Mouse (Mus musculus) forebrain, embryonic 13.5 days (tissue): ENCODE results near the gene Cdrt4. TPM values are rescaled to one million over a fixed set of nuclear protein-coding genes. Genes with fewer than 3 reads are reported as not detected.

Experiments
- ATAC-seq: fragments of 200-750 bp; cut with Nextera tagmentation; 2 replicates; pipeline ENCODE4 v1.8.0; 2017
- H3K27ac ChIP-seq: fragments of 300-500 bp; sonication (generic); 2 replicates; pipeline ENCODE4 v1.5.1; 2015; ENCODE audit warnings: inconsistent platforms, mild to moderate bottlenecking, moderate library complexity
- H3K27me3 ChIP-seq: fragments of 300-500 bp; sonication (generic); 2 replicates; pipeline ENCODE4 v1.6.1; 2015; ENCODE audit warnings: mild to moderate bottlenecking, inconsistent platforms
- H3K36me3 ChIP-seq: fragments of 300-500 bp; sonication (generic); 2 replicates; pipeline ENCODE4 v1.6.1; 2015; ENCODE audit warnings: mild to moderate bottlenecking, inconsistent platforms; ENCODE audit not compliant: poor library complexity, severe bottlenecking
- H3K4me1 ChIP-seq: fragments of 300-500 bp; sonication (generic); 2 replicates; pipeline ENCODE4 v1.6.1; 2015; ENCODE audit warnings: inconsistent platforms
- H3K4me2 ChIP-seq: fragments of 300-500 bp; sonication (generic); 2 replicates; pipeline ENCODE4 v1.6.1; 2015; ENCODE audit warnings: inconsistent platforms, mild to moderate bottlenecking, moderate library complexity
- H3K4me3 ChIP-seq: fragments of 300-500 bp; sonication (generic); 2 replicates; pipeline ENCODE4 v1.5.1; 2015; ENCODE audit warnings: mild to moderate bottlenecking, inconsistent platforms
- H3K9ac ChIP-seq: fragments of 300-500 bp; sonication (generic); 2 replicates; pipeline ENCODE4 v1.6.1; 2015; ENCODE audit warnings: mild to moderate bottlenecking, inconsistent platforms
- H3K9me3 ChIP-seq: fragments of 300-500 bp; sonication (generic); replicated peaks from 2 replicates; pipeline ENCODE4 v1.6.1; 2016; ENCODE audit warnings: inconsistent platforms
- WGBS: fragments of 180-500 bp; shearing (Covaris S2); methylation state at CpG from one replicate; pipeline ENCODE4 v1.1.7; 2015; 5-methylcytosine and 5-hydroxymethylcytosine counted together
- polyA plus RNA-seq: library from polyadenylated mRNA; unstranded; fragments of >200 nt; fragmentation: Nextera tagmentation; extraction: Ambion mirVana; gene quantifications from 2 replicates; pipeline ENCODE4 v1.2.1, GENCODE M21; 2015

Gene Cdrt4
- not detected in 2 replicates for polyA plus RNA-seq

GRCm38 (mm10) chr11:62951012-62951411, at the start of gene Cdrt4:
Gene Cdrt4, plus strand, starts transcription at chr11:62951193.
- H3K27me3 ChIP-seq: no peaks in the 10 kb centered on the region
- H3K4me2 ChIP-seq: no peak within 1 kb of the TSS
- no peak within 1 kb of the TSS for H3K9ac ChIP-seq
- WGBS: 79% methylated on average over 3 of the region's 3 CpGs
- no peak within 1 kb of the TSS for H3K27ac ChIP-seq
- H3K4me3 ChIP-seq: no peak within 1 kb of the TSS
- H3K9me3 ChIP-seq: no peaks in the 10 kb centered on the region
- no peaks in the 10 kb centered on the region for H3K36me3 ChIP-seq
- no peaks in the 10 kb centered on the region for H3K4me1 ChIP-seq
- ATAC-seq: no peak

DNA sequence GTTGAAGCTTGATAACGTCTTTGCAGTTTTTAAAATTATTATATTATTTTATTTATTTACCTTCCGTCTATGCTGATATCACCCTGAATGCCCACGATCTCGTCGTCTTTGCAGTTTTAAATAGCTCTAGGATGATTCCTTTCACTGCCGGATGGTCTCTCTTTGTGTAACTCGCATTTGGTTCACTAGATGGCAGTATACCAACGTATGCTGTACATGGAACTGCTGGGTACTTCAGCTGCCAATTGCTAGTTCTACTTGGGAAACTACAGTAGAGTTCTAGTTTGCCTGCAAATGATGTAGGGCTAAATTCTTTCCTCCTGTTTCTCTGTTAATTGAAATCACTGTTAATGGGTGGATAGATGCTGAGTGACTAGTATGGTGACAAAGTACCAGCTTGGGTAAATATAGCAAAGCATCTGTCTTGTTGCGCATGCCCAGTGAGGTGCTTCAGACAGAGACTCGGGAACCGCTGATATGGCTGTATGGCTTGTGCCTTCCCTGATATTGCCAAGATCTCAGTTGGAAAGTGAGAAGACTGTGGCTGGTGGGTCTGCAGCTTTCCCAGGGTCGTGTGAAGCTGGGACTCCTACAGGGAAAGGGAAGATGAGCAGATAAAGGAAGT, 49.2 kb upstream of the Cdrt4 start:
- no peak overlapping the region for H3K4me2 ChIP-seq
- WGBS: 37% methylated on average over 12 of the region's 12 CpGs
- H3K27me3 ChIP-seq: no peaks in the 10 kb centered on the region
- no peak overlapping the region for H3K9ac ChIP-seq
- H3K9me3 ChIP-seq: no peaks in the 10 kb centered on the region
- no peaks in the 10 kb centered on the region for H3K36me3 ChIP-seq
- no peak overlapping the region for H3K27ac ChIP-seq
- peak; percentile 70 for ATAC-seq
- no peak overlapping the region for H3K4me3 ChIP-seq
- no peaks in the 10 kb centered on the region for H3K4me1 ChIP-seq

DNA sequence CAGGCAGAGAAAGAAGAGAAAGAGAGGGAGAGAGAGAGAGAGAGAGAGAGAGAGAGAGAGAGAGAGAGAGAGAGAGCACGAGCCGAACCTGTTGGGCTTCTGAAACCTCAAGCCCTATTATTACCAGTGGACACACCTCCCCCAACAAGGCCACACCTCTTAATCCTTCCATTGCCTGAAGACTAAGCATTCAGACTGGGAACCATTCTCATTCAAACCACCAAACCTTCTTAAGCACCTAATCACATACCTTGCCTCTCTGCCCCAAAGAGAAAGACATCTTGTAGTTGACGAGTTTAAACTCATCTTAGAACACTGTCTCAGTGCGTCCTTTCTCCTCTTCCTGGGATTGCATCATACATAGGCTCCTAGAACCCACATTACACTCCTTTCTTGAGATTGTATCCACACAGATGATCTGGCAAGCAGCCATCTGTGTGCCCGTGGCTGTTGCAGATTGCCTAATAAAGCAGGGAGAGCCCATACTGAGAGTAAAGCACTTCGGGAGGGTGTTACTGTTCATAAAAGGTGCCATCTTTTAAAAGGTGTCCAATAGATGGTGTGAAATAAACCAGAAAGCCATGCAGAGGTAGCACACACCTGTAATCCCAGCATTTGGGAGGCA, 47.0 kb upstream of the Cdrt4 start:
- 47% methylated on average over 4 of the region's 6 CpGs for WGBS
- no peak for ATAC-seq
- no peaks in the 10 kb centered on the region for H3K27me3 ChIP-seq
- H3K4me1 ChIP-seq: no peaks in the 10 kb centered on the region
- H3K4me3 ChIP-seq: no peak overlapping the region
- no peak overlapping the region for H3K9ac ChIP-seq
- no peaks in the 10 kb centered on the region for H3K9me3 ChIP-seq
- H3K4me2 ChIP-seq: no peak overlapping the region
- no peak overlapping the region for H3K27ac ChIP-seq
- H3K36me3 ChIP-seq: no peaks in the 10 kb centered on the region

GRCm38 (mm10) chr11:62909720-62910306, 41.2 kb upstream of the Cdrt4 start:
- Histone ChIP-seq H3K4me1 (peaks cover 5% of the 10 kb centered on the region), H3K36me3 (no peaks in the 10 kb centered on the region), H3K27ac (no peak overlapping the region), H3K9me3 (no peaks in the 10 kb centered on the region), H3K4me2 (no peak overlapping the region), H3K9ac (no peak overlapping the region), H3K27me3 (no peaks in the 10 kb centered on the region), H3K4me3 (no peak overlapping the region)
- 77% methylated on average over 3 of the region's 3 CpGs for WGBS
- ATAC-seq: no peak

- ATAC-seq: no peak
- no peaks in the 10 kb centered on the region for H3K36me3 ChIP-seq
- no peak overlapping the region for H3K27ac ChIP-seq
- no peaks in the 10 kb centered on the region for H3K9me3 ChIP-seq
- H3K4me3 ChIP-seq: no peak overlapping the region
- H3K9ac ChIP-seq: no peak overlapping the region
- peaks cover 5% of the 10 kb centered on the region for H3K4me1 ChIP-seq
- H3K4me2 ChIP-seq: no peak overlapping the region
- no peaks in the 10 kb centered on the region for H3K27me3 ChIP-seq
- WGBS: 38% methylated on average over 8 of the region's 8 CpGs
Measured at GRCm38 (mm10) chr11:62911362-62911761, 39.6 kb upstream of the Cdrt4 start.

DNA sequence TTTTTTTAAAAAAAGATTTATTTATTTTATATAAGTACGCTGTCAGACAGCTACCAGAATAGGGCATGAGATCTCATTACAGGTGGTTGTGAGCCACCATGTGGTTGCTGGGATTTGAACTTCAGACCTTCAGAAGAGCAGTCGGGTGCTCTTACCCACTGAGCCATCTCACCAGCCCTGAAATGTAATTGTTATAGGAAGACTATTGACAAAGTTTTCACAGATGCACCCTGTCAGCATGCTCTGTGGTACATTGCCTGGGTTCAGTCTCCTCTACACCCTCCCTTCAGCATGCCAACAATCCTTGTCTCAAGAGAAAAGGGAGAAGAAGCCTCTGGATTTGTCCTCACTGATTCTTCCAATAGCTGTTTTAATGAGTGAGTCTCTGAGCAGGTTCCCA, 37.9 kb upstream of the Cdrt4 start:
- Histone ChIP-seq H3K4me3 (no peak overlapping the region), H3K9me3 (no peaks in the 10 kb centered on the region), H3K9ac (no peak overlapping the region), H3K4me2 (no peak overlapping the region), H3K4me1 (peaks cover 10% of the 10 kb centered on the region), H3K27ac (no peak overlapping the region), H3K27me3 (no peaks in the 10 kb centered on the region), H3K36me3 (no peaks in the 10 kb centered on the region)
- 96% methylated on average over 2 of the region's 2 CpGs for WGBS
- ATAC-seq: no peak

DNA sequence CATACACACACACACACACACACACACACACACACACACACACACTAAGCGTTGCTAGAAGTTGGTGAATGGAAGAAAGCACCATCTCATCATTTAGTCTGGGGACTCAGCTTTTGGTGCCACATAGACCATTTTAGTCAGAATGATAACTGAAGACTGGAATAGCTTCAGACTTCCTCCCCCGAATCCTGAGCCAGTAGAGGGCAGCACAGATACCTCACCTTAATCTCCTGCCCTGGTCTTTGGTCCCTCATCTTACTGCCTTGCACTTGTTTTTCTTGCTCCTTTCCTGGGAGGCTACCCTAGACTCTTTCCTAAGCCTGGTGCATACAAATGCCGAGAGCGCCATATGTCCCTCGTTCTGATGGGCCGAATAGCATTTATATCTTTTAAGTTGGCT, 36.5 kb upstream of the Cdrt4 start:
- 64% methylated on average over 6 of the region's 6 CpGs for WGBS
- no peak for ATAC-seq
- no peak overlapping the region for H3K9ac ChIP-seq
- no peaks in the 10 kb centered on the region; the same call in 1 of the 2 replicates for H3K9me3 ChIP-seq
- no peak overlapping the region for H3K27ac ChIP-seq
- no peak overlapping the region for H3K4me2 ChIP-seq
- H3K4me1 ChIP-seq: peaks cover 10% of the 10 kb centered on the region
- no peaks in the 10 kb centered on the region for H3K27me3 ChIP-seq
- no peaks in the 10 kb centered on the region for H3K36me3 ChIP-seq
- H3K4me3 ChIP-seq: no peak overlapping the region

- 94% methylated on average over 2 of the region's 2 CpGs for WGBS
- Histone ChIP-seq H3K4me1 (peaks cover 10% of the 10 kb centered on the region), H3K9ac (no peak overlapping the region), H3K9me3 (no peaks in the 10 kb centered on the region; the same call in 1 of the 2 replicates), H3K4me3 (no peak overlapping the region), H3K27me3 (no peaks in the 10 kb centered on the region), H3K4me2 (no peak overlapping the region), H3K27ac (no peak overlapping the region), H3K36me3 (no peaks in the 10 kb centered on the region)
- ATAC-seq: no peak
Measured at GRCm38 (mm10) chr11:62915486-62915885, 35.5 kb upstream of the Cdrt4 start.

- no peak for ATAC-seq
- H3K9me3 ChIP-seq: no peaks in the 10 kb centered on the region; the same call in 1 of the 2 replicates
- H3K27ac ChIP-seq: no peak overlapping the region
- no peaks in the 10 kb centered on the region for H3K27me3 ChIP-seq
- H3K4me3 ChIP-seq: no peak overlapping the region
- 47% methylated on average over 2 of the region's 2 CpGs for WGBS
- H3K36me3 ChIP-seq: no peaks in the 10 kb centered on the region
- no peak overlapping the region for H3K4me2 ChIP-seq
- no peak overlapping the region for H3K9ac ChIP-seq
- H3K4me1 ChIP-seq: peaks cover 5% of the 10 kb centered on the region; the same call in 1 of the 2 replicates
Measured at GRCm38 (mm10) chr11:62916765-62917164, 34.2 kb upstream of the Cdrt4 start.

DNA sequence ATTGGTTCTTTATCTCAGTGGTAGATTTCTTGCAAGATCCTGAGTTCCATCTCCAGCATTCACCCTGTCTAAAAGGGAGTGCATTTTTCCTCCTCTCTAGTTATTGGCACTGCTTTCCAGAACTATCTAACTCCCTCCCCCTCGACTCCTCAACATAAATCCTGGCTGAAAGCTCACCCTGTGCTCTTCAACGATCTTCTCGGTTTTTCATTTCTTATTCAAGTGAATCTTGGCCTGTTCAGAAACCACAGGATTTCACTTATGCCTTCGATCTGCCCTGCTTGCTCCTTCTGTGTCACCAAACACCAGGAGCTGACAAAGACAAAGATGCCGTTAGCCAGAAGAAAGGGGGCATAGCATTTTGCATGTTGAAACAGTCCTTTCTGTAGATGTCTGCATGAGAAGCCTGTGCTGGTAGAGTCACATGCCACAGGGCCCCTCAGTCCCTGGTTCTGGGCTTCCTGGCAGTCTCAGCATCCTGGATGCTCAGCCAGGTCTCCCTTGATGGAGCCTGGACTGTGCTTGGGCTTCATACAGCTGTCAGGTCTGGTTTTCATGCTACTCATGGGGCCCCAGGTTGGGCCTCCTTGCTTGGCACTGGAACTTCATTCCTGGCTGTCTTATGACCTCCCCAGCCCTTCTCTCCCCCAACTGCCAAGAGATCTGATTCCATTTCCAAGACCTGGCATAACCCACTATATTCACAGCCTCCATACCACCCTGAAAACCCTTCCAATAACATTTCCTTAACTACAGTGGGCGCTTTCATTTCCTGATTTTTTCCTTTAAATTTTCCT, 30.8 kb upstream of the Cdrt4 start:
- Histone ChIP-seq H3K4me2 (peak overlapping the region; percentile 44), H3K4me3 (no peak overlapping the region), H3K9me3 (no peaks in the 10 kb centered on the region; the same call in 1 of the 2 replicates), H3K36me3 (no peaks in the 10 kb centered on the region), H3K27me3 (no peaks in the 10 kb centered on the region; the same call in 1 of the 2 replicates), H3K4me1 (peaks cover 4% of the 10 kb centered on the region; the same call in 1 of the 2 replicates), H3K9ac (no peak overlapping the region), H3K27ac (no peak overlapping the region)
- WGBS: 82% methylated on average over 6 of the region's 6 CpGs
- no peak for ATAC-seq

DNA sequence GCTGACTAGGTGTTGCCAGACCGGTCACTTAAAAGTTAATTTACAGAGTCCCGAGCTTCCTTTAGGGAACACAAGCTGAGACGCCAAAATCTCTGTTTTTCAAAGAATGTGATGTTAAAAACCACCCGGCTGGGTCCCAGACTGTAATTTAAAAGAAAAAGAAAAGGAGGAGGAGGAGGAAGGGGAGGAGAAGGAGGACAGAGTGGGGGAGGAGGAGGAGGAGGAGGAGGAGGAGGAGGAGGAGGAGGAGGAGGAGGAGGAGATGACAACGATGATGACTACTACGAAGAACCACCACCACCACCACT, 30.3 kb upstream of the Cdrt4 start:
- Histone ChIP-seq H3K9me3 (no peaks in the 10 kb centered on the region; the same call in 1 of the 2 replicates), H3K27ac (no peak overlapping the region), H3K4me1 (peaks cover 4% of the 10 kb centered on the region; the same call in 1 of the 2 replicates), H3K27me3 (no peaks in the 10 kb centered on the region; the same call in 1 of the 2 replicates), H3K4me2 (peak overlapping the region; percentile 44), H3K9ac (no peak overlapping the region), H3K36me3 (no peaks in the 10 kb centered on the region), H3K4me3 (peak overlapping the region; percentile 22)
- 27% methylated on average over 6 of the region's 6 CpGs for WGBS
- no peak for ATAC-seq
